Mouse (Mus musculus) liver, embryonic 14.5 days (tissue): ENCODE results near the gene Gdf2. TPM values are rescaled to one million over a fixed set of nuclear protein-coding genes. Genes with fewer than 3 reads are reported as not detected.

Source experiments
- ATAC-seq: fragments of 200-750 bp; cut with Nextera tagmentation; 2 replicates; pipeline ENCODE4 v1.8.0; 2017; ENCODE audit warnings: moderate number of reproducible peaks, mild to moderate bottlenecking, moderate library complexity; ENCODE audit not compliant: insufficient read depth
- DNase-seq, 3 experiments: peaks; one replicate each; pipeline ENCODE4 v3.0.0-alpha.2; 2012 to 2013; ENCODE audit warnings: low read depth in 3 of 3, low spot score in 3 of 3
- H3K27ac ChIP-seq: fragments of 300-500 bp; sonication (generic); 2 replicates; pipeline ENCODE4 v1.5.1; 2014; ENCODE audit warnings: moderate library complexity, mild to moderate bottlenecking, control low read depth, inconsistent platforms
- H3K27me3 ChIP-seq: fragments of 300-500 bp; sonication (generic); 2 replicates; pipeline ENCODE4 v1.6.1; 2014; ENCODE audit warnings: mild to moderate bottlenecking, low read length, moderate library complexity; ENCODE audit not compliant: control insufficient read depth, insufficient read depth
- H3K36me3 ChIP-seq: fragments of 300-500 bp; sonication (generic); replicated peaks from 2 replicates; pipeline ENCODE4 v1.6.1; 2014; ENCODE audit warnings: low read depth; ENCODE audit not compliant: control insufficient read depth, insufficient read depth
- H3K4me1 ChIP-seq, 2 experiments: fragments of 200-500 bp in 1 of 2; fragments of 300-500 bp in 1 of 2; sonication (generic) in 1 of 2; replicated peaks; 2 replicates each; pipeline ENCODE4 v1.6.1; 2012 to 2014; ENCODE audit warnings: antibody characterized with exemption in 1 of 2, inconsistent platforms in 1 of 2, low read length in 1 of 2; ENCODE audit not compliant: control insufficient read depth in 2 of 2, insufficient read depth in 2 of 2
- H3K4me2 ChIP-seq: fragments of 300-500 bp; sonication (generic); 2 replicates; pipeline ENCODE4 v1.6.1; 2014; ENCODE audit warnings: low read depth, mild to moderate bottlenecking, control low read depth, moderate library complexity
- H3K4me3 ChIP-seq, 2 experiments: fragments of 200-500 bp in 1 of 2; fragments of 300-500 bp in 1 of 2; sonication (generic) in 1 of 2; 2 replicates each; pipeline ENCODE4 v1.5.1; 2012 to 2014; ENCODE audit warnings: low read depth in 2 of 2, low read length in 2 of 2, mild to moderate bottlenecking in 2 of 2, control low read depth in 1 of 2, inconsistent platforms in 1 of 2, moderate library complexity in 1 of 2; ENCODE audit not compliant: insufficient read depth in 1 of 2
- H3K9ac ChIP-seq: fragments of 300-500 bp; sonication (generic); replicated peaks from 2 replicates; pipeline ENCODE4 v1.6.1; 2014; ENCODE audit warnings: mild to moderate bottlenecking, control low read depth, moderate library complexity
- H3K9me3 ChIP-seq: fragments of 300-500 bp; sonication (generic); 2 replicates; pipeline ENCODE4 v1.6.1; 2016; ENCODE audit warnings: low read length, mixed read lengths; ENCODE audit not compliant: control insufficient read depth
- CTCF ChIP-seq: IDR thresholded peaks from 2 replicates; pipeline ENCODE4 v1.5.1; 2016; ENCODE audit warnings: antibody characterized with exemption, low read depth, control low read depth
- EP300 ChIP-seq: IDR thresholded peaks from 2 replicates; pipeline ENCODE4 v1.6.1; 2016; ENCODE audit warnings: antibody characterized with exemption, low read depth
- WGBS: fragments of 180-500 bp; shearing (Covaris S2); extraction: QIAGEN DNeasy Blood & Tissue Kit; methylation state at CpG from one replicate; pipeline ENCODE4 v1.1.7; 2014; ENCODE audit not compliant: insufficient replicate concordance; 5-methylcytosine and 5-hydroxymethylcytosine counted together
- polyA plus RNA-seq, 2 experiments: library from polyadenylated mRNA; depleted of rRNA in 1 of 2; stranded (reverse) in 1 of 2; unstranded in 1 of 2; fragments of >200 nt; fragmentation: Nextera tagmentation in 1 of 2; extraction: Ambion mirVana in 1 of 2; gene quantifications; 2 replicates each; pipeline versions ENCODE4 v1.2.1 to v1.2.3; 2012 to 2014

The Gdf2 gene
- polyA plus RNA-seq, 2 experiments = 4.1 to 6.6 TPM

- H3K9me3 ChIP-seq = no peaks in the 10 kb centered on the region
- no peaks in the 10 kb centered on the region for H3K36me3 ChIP-seq
- ATAC-seq (no peak), DNase-seq (no peak)
- H3K27me3 ChIP-seq = peaks cover 6% of the 10 kb centered on the region
- WGBS = 24% methylated on average over 5 of the region's 5 CpGs
- H3K4me2 ChIP-seq = no peak overlapping the region
- H3K4me3 ChIP-seq = no peak overlapping the region
- no peaks in the 10 kb centered on the region for H3K4me1 ChIP-seq
- H3K27ac ChIP-seq = no peak overlapping the region
- no peak overlapping the region for H3K9ac ChIP-seq
- TF ChIP-seq EP300 = no peak
- peak; percentile 42 for TF ChIP-seq CTCF
Measured at GRCm38 (mm10) chr14:33933778-33934317, 7.0 kb upstream of the Gdf2 start.

GRCm38 (mm10) chr14:33939117-33939516 lies 1.7 kb upstream of the Gdf2 start:
- Histone ChIP-seq H3K27ac (no peak overlapping the region), H3K4me2 (no peak overlapping the region), H3K9ac (no peak overlapping the region), H3K9me3 (no peaks in the 10 kb centered on the region), H3K36me3 (no peaks in the 10 kb centered on the region), H3K27me3 (no peaks in the 10 kb centered on the region), H3K4me3 (no peak overlapping the region), H3K4me1 (0 out of 4 replicates have a peak, but pooled peaks cover 0 to 3% of the 10 kb centered on the region in 2 experiments)
- ATAC-seq (no peak), DNase-seq (no peak)
- 19% methylated on average over 9 of the region's 9 CpGs for WGBS
- TF ChIP-seq EP300 (no peak), CTCF (peak; percentile 80)

GRCm38 (mm10) chr14:33942222-33942621 lies 1.4 kb downstream of the Gdf2 start:
- 0 out of 4 replicates have a peak, but pooled peaks cover 0 to 3% of the 10 kb centered on the region in 2 experiments for H3K4me1 ChIP-seq
- H3K36me3 ChIP-seq = no peaks in the 10 kb centered on the region
- no peak overlapping the region for H3K27ac ChIP-seq
- H3K27me3 ChIP-seq = no peaks in the 10 kb centered on the region
- DNase-seq (no peak), ATAC-seq (no peak)
- no peak for TF ChIP-seq CTCF
- TF ChIP-seq EP300 = no peak
- H3K9me3 ChIP-seq = no peaks in the 10 kb centered on the region
- H3K4me3 ChIP-seq = no peak overlapping the region
- no peak overlapping the region for H3K9ac ChIP-seq
- 43% methylated on average over 5 of the region's 5 CpGs for WGBS
- H3K4me2 ChIP-seq = no peak overlapping the region

- TF ChIP-seq EP300 = no peak
- TF ChIP-seq CTCF = no peak
- Histone ChIP-seq H3K4me3 (no peak overlapping the region), H3K4me2 (no peak overlapping the region), H3K9me3 (no peaks in the 10 kb centered on the region), H3K27me3 (no peaks in the 10 kb centered on the region), H3K27ac (no peak overlapping the region), H3K36me3 (no peaks in the 10 kb centered on the region), H3K9ac (no peak overlapping the region), H3K4me1 (no peaks in the 10 kb centered on the region)
- DNase-seq (no peak), ATAC-seq (no peak)
- 46% methylated on average over 6 of the region's 6 CpGs for WGBS
Measured at GRCm38 (mm10) chr14:33946125-33946524, 5.3 kb downstream of the Gdf2 start.

- Histone ChIP-seq H3K36me3 (no peaks in the 10 kb centered on the region), H3K4me1 (no peaks in the 10 kb centered on the region), H3K9ac (no peak overlapping the region), H3K9me3 (no peaks in the 10 kb centered on the region), H3K27me3 (no peaks in the 10 kb centered on the region), H3K27ac (no peak overlapping the region), H3K4me3 (no peak overlapping the region), H3K4me2 (no peak overlapping the region)
- no peak for ATAC-seq
- 45% methylated on average over 6 of the region's 6 CpGs for WGBS
- no peak for DNase-seq
- TF ChIP-seq EP300 (no peak), CTCF (peak; percentile 10; the same call in 1 of the 2 replicates)
Measured at GRCm38 (mm10) chr14:33952233-33952981, 11.6 kb downstream of the Gdf2 start.
